Mouse (Mus musculus) MEL (cell line): ENCODE data around the gene Galnt18. TPM values are rescaled to one million over a fixed set of nuclear protein-coding genes. Genes with fewer than 3 reads are reported as not detected.

ENCODE experiments used
- DNase-seq: peaks from one replicate; pipeline ENCODE4 v3.0.0; 2011; ENCODE audit warnings: low read depth, low spot score
- H3K27ac ChIP-seq: 2 replicates; pipeline ENCODE4 v1.5.1; 2012; ENCODE audit warnings: low read depth, mild to moderate bottlenecking, control low read depth, low read length, moderate library complexity; ENCODE audit not compliant: control insufficient read depth
- H3K27me3 ChIP-seq, 2 experiments: fragments of 150-350 bp in 1 of 2; sonication (generic) in 1 of 2; 2 replicates each; pipeline ENCODE4 v1.6.1; 2012; ENCODE audit warnings: low read length in 2 of 2, mild to moderate bottlenecking in 2 of 2, improper control_type of control experiment in 1 of 2, moderate library complexity in 1 of 2; ENCODE audit not compliant: insufficient read depth in 2 of 2, control insufficient read depth in 1 of 2
- H3K36me3 ChIP-seq, 2 experiments: 2 replicates each; pipeline ENCODE4 v1.6.1; 2012 to 2014; ENCODE audit warnings: low read length in 2 of 2, improper control_type of control experiment in 1 of 2, inconsistent platforms in 1 of 2, mild to moderate bottlenecking in 1 of 2; ENCODE audit not compliant: insufficient read depth in 2 of 2, control insufficient read depth in 1 of 2
- H3K4me1 ChIP-seq, 2 experiments: fragments of 150-350 bp in 1 of 2; sonication (generic) in 1 of 2; 2 replicates each; pipeline ENCODE4 v1.6.1; 2012; ENCODE audit warnings: low read length in 2 of 2, improper control_type of control experiment in 1 of 2, mild to moderate bottlenecking in 1 of 2; ENCODE audit not compliant: insufficient read depth in 2 of 2, control insufficient read depth in 1 of 2
- H3K4me3 ChIP-seq, 2 experiments: fragments of 150-350 bp in 1 of 2; sonication (generic) in 1 of 2; 2 replicates each; pipeline ENCODE4 v1.5.1; 2012; ENCODE audit warnings: low read depth in 2 of 2, low read length in 2 of 2, mild to moderate bottlenecking in 2 of 2, moderate library complexity in 2 of 2, control low read depth in 1 of 2, improper control_type of control experiment in 1 of 2; ENCODE audit not compliant: control insufficient read depth in 1 of 2, insufficient read depth in 1 of 2
- H3K79me2 ChIP-seq: 2 replicates; pipeline ENCODE4 v1.6.1; 2012; ENCODE audit warnings: mild to moderate bottlenecking, low read length, moderate library complexity; ENCODE audit not compliant: control insufficient read depth, poor library complexity, insufficient read depth
- H3K9ac ChIP-seq: 2 replicates; pipeline ENCODE4 v1.6.1; 2012; ENCODE audit warnings: low read depth, mild to moderate bottlenecking, control low read depth, low read length, moderate library complexity; ENCODE audit not compliant: control insufficient read depth, poor library complexity, severe bottlenecking
- H3K9me3 ChIP-seq: fragments of 150-350 bp; sonication (generic); replicated peaks from 2 replicates; pipeline ENCODE4 v1.6.1; 2012; ENCODE audit warnings: mild to moderate bottlenecking, low read length, improper control_type of control experiment, moderate library complexity; ENCODE audit not compliant: insufficient read depth
- BHLHE40 ChIP-seq: IDR thresholded peaks from 2 replicates; pipeline ENCODE4 v1.6.1; 2012; ENCODE audit warnings: low read depth, mild to moderate bottlenecking, inconsistent platforms, low read length, improper control_type of control experiment, borderline replicate concordance
- CHD1 ChIP-seq: IDR thresholded peaks from 2 replicates; pipeline ENCODE4 v1.6.1; 2012; ENCODE audit warnings: low read depth, mild to moderate bottlenecking, inconsistent platforms, low read length, improper control_type of control experiment
- CHD2 ChIP-seq: IDR thresholded peaks from 2 replicates; pipeline ENCODE4 v1.6.1; 2011; ENCODE audit warnings: low read length, improper control_type of control experiment
- CTCF ChIP-seq, 3 experiments: IDR thresholded peaks in 2 of 3; conservative IDR thresholded peaks in 1 of 3; 2 replicates each; pipeline ENCODE4 v1.5.1; 2011 to 2012; ENCODE audit warnings: low read length in 3 of 3, low read depth in 2 of 3, mild to moderate bottlenecking in 2 of 3, improper control_type of control experiment in 1 of 3, inconsistent platforms in 1 of 3, mixed read lengths in 1 of 3, moderate library complexity in 1 of 3; ENCODE audit not compliant: control insufficient read depth in 1 of 3, insufficient read depth in 1 of 3, poor library complexity in 1 of 3, severe bottlenecking in 1 of 3
- E2F4 ChIP-seq: IDR thresholded peaks from 2 replicates; pipeline ENCODE4 v1.6.1; 2011; ENCODE audit warnings: low read depth, low read length, improper control_type of control experiment, borderline replicate concordance
- ELF1 ChIP-seq: IDR thresholded peaks from 2 replicates; pipeline ENCODE4 v1.6.1; 2014; ENCODE audit warnings: low read depth, mild to moderate bottlenecking, inconsistent platforms, low read length, improper control_type of control experiment, moderate library complexity
- GABPA ChIP-seq: IDR thresholded peaks from 2 replicates; pipeline ENCODE4 v1.6.1; 2012; ENCODE audit warnings: low read depth, mild to moderate bottlenecking, inconsistent platforms, low read length, improper control_type of control experiment, moderate library complexity
- MAFK ChIP-seq: IDR thresholded peaks from 2 replicates; pipeline ENCODE4 v1.6.1; 2011; ENCODE audit warnings: low read depth, mild to moderate bottlenecking, low read length, improper control_type of control experiment, borderline replicate concordance
- MEF2A ChIP-seq: IDR thresholded peaks from 2 replicates; pipeline ENCODE4 v1.6.1; 2014; ENCODE audit warnings: low read depth, mild to moderate bottlenecking, inconsistent platforms, low read length, improper control_type of control experiment; ENCODE audit not compliant: poor library complexity, insufficient replicate concordance, severe bottlenecking; ENCODE audit errors: extremely low read depth
- MYB ChIP-seq: IDR thresholded peaks from 2 replicates; pipeline ENCODE4 v1.6.1; 2011; ENCODE audit warnings: mild to moderate bottlenecking, low read depth, low read length, improper control_type of control experiment
- NELFE ChIP-seq: IDR thresholded peaks from 2 replicates; pipeline ENCODE4 v1.6.1; 2011; ENCODE audit warnings: low read depth, low read length, improper control_type of control experiment
- RAD21 ChIP-seq: IDR thresholded peaks from 2 replicates; pipeline ENCODE4 v1.6.1; 2011; ENCODE audit warnings: mild to moderate bottlenecking, low read depth, low read length, improper control_type of control experiment
- RCOR1 ChIP-seq: IDR thresholded peaks from 2 replicates; pipeline ENCODE4 v1.6.1; 2012; ENCODE audit warnings: low read depth, mild to moderate bottlenecking, inconsistent platforms, low read length, improper control_type of control experiment
- SIN3A ChIP-seq: IDR thresholded peaks from 2 replicates; pipeline ENCODE4 v1.6.1; 2012; ENCODE audit warnings: low read length, improper control_type of control experiment, inconsistent platforms
- TBP ChIP-seq: IDR thresholded peaks from 2 replicates; pipeline ENCODE4 v1.8.0; 2011; ENCODE audit warnings: low read depth, low read length, improper control_type of control experiment
- TCF12 ChIP-seq: IDR thresholded peaks from 2 replicates; pipeline ENCODE4 v1.6.1; 2014; ENCODE audit warnings: low read depth, mild to moderate bottlenecking, inconsistent platforms, low read length, improper control_type of control experiment, moderate library complexity
- UBTF ChIP-seq: IDR thresholded peaks from 2 replicates; pipeline ENCODE4 v1.6.1; 2012; ENCODE audit warnings: low read depth, mild to moderate bottlenecking, inconsistent platforms, low read length, improper control_type of control experiment, moderate library complexity, borderline replicate concordance; ENCODE audit not compliant: insufficient read depth
- ZMIZ1 ChIP-seq: IDR thresholded peaks from 2 replicates; pipeline ENCODE4 v1.6.1; 2012; ENCODE audit warnings: low read depth, mild to moderate bottlenecking, inconsistent platforms, low read length, improper control_type of control experiment, moderate library complexity
- ZNF384 ChIP-seq: IDR thresholded peaks from 2 replicates; pipeline ENCODE4 v1.6.1; 2012; ENCODE audit warnings: low read depth, mild to moderate bottlenecking, inconsistent platforms, low read length, improper control_type of control experiment
- polyA plus RNA-seq, 2 experiments: library from polyadenylated mRNA; stranded (reverse) in 1 of 2; unstranded in 1 of 2; fragments of >175 nt in 1 of 2; fragments of >200 nt in 1 of 2; gene quantifications; 2 replicates each; pipeline versions ENCODE4 v1.2.1 to v1.2.4; 2012; ENCODE audit warnings: low replicate concordance in 2 of 2, low read depth in 1 of 2; ENCODE audit not compliant: insufficient read length in 2 of 2, insufficient read depth in 1 of 2, missing spikeins in 1 of 2
- total RNA-seq: library from RNA; depleted of rRNA; stranded (reverse); fragments of 300-350 nt; gene quantifications from 2 replicates; pipeline ENCODE4 v1.2.3, GENCODE M21; 2012

The Galnt18 gene
- total and polyA plus RNA-seq, 3 experiments: not detected

GRCm38 (mm10) chr7:111631265-111631664 is 148.5 kb downstream of the Galnt18 start:
- Histone ChIP-seq H3K27ac (no peak overlapping the region), H3K9ac (no peak overlapping the region), H3K9me3 (no peaks in the 10 kb centered on the region), H3K27me3 (no peaks in the 10 kb centered on the region), H3K79me2 (no peaks in the 10 kb centered on the region), H3K4me3 (no peak overlapping the region), H3K36me3 (no peaks in the 10 kb centered on the region), H3K4me1 (no peaks in the 10 kb centered on the region)
- no peak for DNase-seq
- TF ChIP-seq CHD1 (no peak), GABPA (no peak), ZMIZ1 (no peak), ELF1 (no peak), NELFE (no peak), BHLHE40 (no peak), MYB (no peak), MEF2A (no peak), RAD21 (no peak), E2F4 (no peak)
- TF ChIP-seq, all 39 proteins: peak for 0

DNA sequence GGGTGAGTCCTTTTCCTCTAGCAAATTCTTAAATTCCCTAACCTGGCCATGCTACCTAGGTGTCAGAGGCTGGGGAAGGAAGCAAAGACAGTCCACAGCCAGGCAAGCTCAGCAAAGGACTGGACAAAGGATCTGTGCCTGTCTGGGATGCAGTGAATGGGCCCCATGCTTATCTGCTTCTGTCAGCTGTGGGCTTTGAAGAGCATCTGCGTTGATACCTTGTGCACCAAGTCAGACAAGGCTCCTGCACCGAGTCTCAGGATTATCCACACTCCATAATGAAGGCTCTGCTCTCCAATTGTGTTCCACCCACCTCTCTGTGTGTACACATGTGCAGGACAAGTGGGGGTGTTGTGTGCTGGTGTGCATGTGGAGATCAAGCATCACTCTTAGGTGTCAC is 153.5 kb downstream of the Galnt18 start:
- TF ChIP-seq CHD2: no peak
- no peak for TF ChIP-seq SIN3A
- TF ChIP-seq MAFK: no peak
- TF ChIP-seq RCOR1: no peak
- no peak for TF ChIP-seq CTCF (IDR thresholded peaks at IDR 0.05 in 2 of 3, conservative IDR thresholded peaks at IDR 0.05 in 1 of 3; ENCODE audit: control insufficient read depth in 1 of 3, insufficient read depth in 1 of 3, low read depth in 2 of 3, low read length in 3 of 3, poor library complexity in 1 of 3, severe bottlenecking in 1 of 3)
- TF ChIP-seq TBP: no peak
- no peak for TF ChIP-seq ZMIZ1
- TF ChIP-seq BHLHE40: no peak
- TF ChIP-seq TCF12: no peak
- TF ChIP-seq ZNF384: no peak
- no peak for TF ChIP-seq UBTF
- Histone ChIP-seq H3K9ac (no peak overlapping the region), H3K4me3 (no peak overlapping the region), H3K4me1 (no peaks in the 10 kb centered on the region), H3K27ac (no peak overlapping the region), H3K9me3 (no peaks in the 10 kb centered on the region), H3K79me2 (no peaks in the 10 kb centered on the region), H3K27me3 (no peaks in the 10 kb centered on the region), H3K36me3 (no peaks in the 10 kb centered on the region)
- DNase-seq: no peak
